Mouse (Mus musculus): ENCODE measurements at regions not wholly inside any gene's neighbourhood (a gene's known extent, or its start where the extent isn't known, plus 50 kb on each side); places are given as distances from the start of the nearest gene placed in this dataset.
"Not testable (repeated sequence)": the region's sequence is repeated elsewhere in the genome, so short reads cannot be mapped to it uniquely, and the experiment has no call there.

GRCm38 (mm10) chr2:78309361-78309760 is 363.2 kb upstream of the Cwc22 start:
- Histone ChIP-seq H3K27me3 (ENCODE audit: control insufficient read depth, insufficient read depth, low read length) (no peaks in the 10 kb centered on the region), H3K9ac (ENCODE audit: low read length) (no peak overlapping the region), H3K4me2 (replicated peaks; ENCODE audit: low read depth) (no peak overlapping the region), H3K36me3 (ENCODE audit: control insufficient read depth, insufficient read depth, low read length) (no peaks in the 10 kb centered on the region), H3K27ac (replicated peaks) (no peak overlapping the region), H3K4me1 (replicated peaks; ENCODE audit: control insufficient read depth, insufficient read depth) (no peaks in the 10 kb centered on the region), H3K9me3 (ENCODE audit: control insufficient read depth, low read length) (no peaks in the 10 kb centered on the region), H3K4me3 (ENCODE audit: low read depth, low read length) (no peak overlapping the region)
- TF ChIP-seq EP300 (optimal IDR thresholded peaks at IDR 0.05) = no peak
- TF ChIP-seq CTCF (IDR thresholded peaks at IDR 0.05; ENCODE audit: low read depth) = no peak
- 80% methylated on average over 2 of the region's 2 CpGs for WGBS
- DNase-seq (ENCODE audit: low spot score) (no peak), ATAC-seq (ENCODE audit: low FRiP score, low TSS enrichment) (no peak)

- H3K27ac ChIP-seq (replicated peaks) = no peak overlapping the region
- no peaks in the 10 kb centered on the region for H3K4me1 ChIP-seq (replicated peaks; ENCODE audit: control insufficient read depth, insufficient read depth)
- no peaks in the 10 kb centered on the region for H3K36me3 ChIP-seq (ENCODE audit: control insufficient read depth, insufficient read depth, low read length)
- TF ChIP-seq EP300 (optimal IDR thresholded peaks at IDR 0.05) (no peak), CTCF (IDR thresholded peaks at IDR 0.05; ENCODE audit: low read depth) (no peak)
- ATAC-seq (ENCODE audit: low FRiP score, low TSS enrichment) (no peak), DNase-seq (ENCODE audit: low spot score) (no peak)
- H3K27me3 ChIP-seq (ENCODE audit: control insufficient read depth, insufficient read depth, low read length) = no peaks in the 10 kb centered on the region
- 74% methylated on average over 4 of the region's 4 CpGs for WGBS
- H3K9me3 ChIP-seq (ENCODE audit: control insufficient read depth, low read length) = no peaks in the 10 kb centered on the region
- no peak overlapping the region for H3K4me2 ChIP-seq (replicated peaks; ENCODE audit: low read depth)
- no peak overlapping the region for H3K9ac ChIP-seq (ENCODE audit: low read length)
- H3K4me3 ChIP-seq (ENCODE audit: low read depth, low read length) = no peak overlapping the region
These were observed 360.7 kb upstream of the Cwc22 start for GRCm38 (mm10) chr2:78306897-78307296.

- ATAC-seq (ENCODE audit: low FRiP score, low TSS enrichment) (no peak), DNase-seq (ENCODE audit: low spot score) (no peak)
- H3K27me3 ChIP-seq (ENCODE audit: control insufficient read depth, insufficient read depth, low read length) = no peaks in the 10 kb centered on the region
- no peak overlapping the region for H3K4me2 ChIP-seq (replicated peaks; ENCODE audit: low read depth)
- no peak overlapping the region for H3K27ac ChIP-seq (replicated peaks)
- H3K36me3 ChIP-seq (ENCODE audit: control insufficient read depth, insufficient read depth, low read length) = no peaks in the 10 kb centered on the region
- H3K4me3 ChIP-seq (ENCODE audit: low read depth, low read length) = no peak overlapping the region
- H3K4me1 ChIP-seq (replicated peaks; ENCODE audit: control insufficient read depth, insufficient read depth) = no peaks in the 10 kb centered on the region
- H3K9ac ChIP-seq (ENCODE audit: low read length) = no peak overlapping the region
- TF ChIP-seq CTCF (IDR thresholded peaks at IDR 0.05; ENCODE audit: low read depth) (no peak), EP300 (optimal IDR thresholded peaks at IDR 0.05) (no peak)
- WGBS = 7% methylated on average over 1 of the region's 1 CpGs
- H3K9me3 ChIP-seq (ENCODE audit: control insufficient read depth, low read length) = no peaks in the 10 kb centered on the region
These were observed 345.5 kb upstream of the Cwc22 start for GRCm38 (mm10) chr2:78291665-78292064.

GRCm38 (mm10) chr2:78284806-78285205 is 338.6 kb upstream of the Cwc22 start:
- TF ChIP-seq CTCF (IDR thresholded peaks at IDR 0.05; ENCODE audit: low read depth) = no peak
- no peak for TF ChIP-seq EP300 (optimal IDR thresholded peaks at IDR 0.05)
- DNase-seq (ENCODE audit: low spot score) (no peak), ATAC-seq (ENCODE audit: low FRiP score, low TSS enrichment) (no peak)
- Histone ChIP-seq H3K4me3 (ENCODE audit: low read depth, low read length) (no peak overlapping the region), H3K9ac (ENCODE audit: low read length) (no peak overlapping the region), H3K27me3 (ENCODE audit: control insufficient read depth, insufficient read depth, low read length) (no peaks in the 10 kb centered on the region), H3K27ac (replicated peaks) (no peak overlapping the region), H3K4me2 (replicated peaks; ENCODE audit: low read depth) (no peak overlapping the region), H3K36me3 (ENCODE audit: control insufficient read depth, insufficient read depth, low read length) (no peaks in the 10 kb centered on the region), H3K9me3 (ENCODE audit: control insufficient read depth, low read length) (no peaks in the 10 kb centered on the region), H3K4me1 (replicated peaks; ENCODE audit: control insufficient read depth, insufficient read depth) (no peaks in the 10 kb centered on the region)

- DNase-seq (ENCODE audit: low spot score) (no peak), ATAC-seq (ENCODE audit: low FRiP score, low TSS enrichment) (no peak)
These were observed 337.4 kb upstream of the Cwc22 start for GRCm38 (mm10) chr2:78283605-78284004.

GRCm38 (mm10) chr2:78281846-78282245 is 335.7 kb upstream of the Cwc22 start:
- not testable (repeated sequence) for H3K9me3 ChIP-seq (ENCODE audit: control insufficient read depth, low read length); ATAC-seq (ENCODE audit: low FRiP score, low TSS enrichment); H3K27me3 ChIP-seq (ENCODE audit: control insufficient read depth, insufficient read depth, low read length); DNase-seq (ENCODE audit: low spot score); H3K36me3 ChIP-seq (ENCODE audit: control insufficient read depth, insufficient read depth, low read length); H3K9ac ChIP-seq (ENCODE audit: low read length); H3K4me3 ChIP-seq (ENCODE audit: low read depth, low read length); H3K4me2 ChIP-seq (replicated peaks; ENCODE audit: low read depth); H3K4me1 ChIP-seq (replicated peaks; ENCODE audit: control insufficient read depth, insufficient read depth); H3K27ac ChIP-seq (replicated peaks)
- 66% methylated on average over 6 of the region's 6 CpGs for WGBS

More at GRCm38 (mm10) chr2:78283605-78284004, 337.4 kb upstream of the Cwc22 start:
- Histone ChIP-seq H3K4me3 (ENCODE audit: low read depth, low read length) (no peak overlapping the region), H3K9me3 (ENCODE audit: control insufficient read depth, low read length) (no peaks in the 10 kb centered on the region), H3K4me1 (replicated peaks; ENCODE audit: control insufficient read depth, insufficient read depth) (no peaks in the 10 kb centered on the region), H3K27me3 (ENCODE audit: control insufficient read depth, insufficient read depth, low read length) (no peaks in the 10 kb centered on the region), H3K36me3 (ENCODE audit: control insufficient read depth, insufficient read depth, low read length) (no peaks in the 10 kb centered on the region), H3K27ac (replicated peaks) (no peak overlapping the region), H3K9ac (ENCODE audit: low read length) (no peak overlapping the region), H3K4me2 (replicated peaks; ENCODE audit: low read depth) (no peak overlapping the region)
- TF ChIP-seq EP300 (optimal IDR thresholded peaks at IDR 0.05) (no peak), CTCF (IDR thresholded peaks at IDR 0.05; ENCODE audit: low read depth) (no peak)
- WGBS = 59% methylated on average over 4 of the region's 4 CpGs
